Mouse (Mus musculus): ENCODE results near the gene Exoc3l. TPM values are rescaled to one million over a fixed set of nuclear protein-coding genes. Genes with fewer than 3 reads are reported as not detected.

Gene Exoc3l
- polyA plus RNA-seq, 1 experiment from 2014 or later: 8.3 TPM

DNA sequence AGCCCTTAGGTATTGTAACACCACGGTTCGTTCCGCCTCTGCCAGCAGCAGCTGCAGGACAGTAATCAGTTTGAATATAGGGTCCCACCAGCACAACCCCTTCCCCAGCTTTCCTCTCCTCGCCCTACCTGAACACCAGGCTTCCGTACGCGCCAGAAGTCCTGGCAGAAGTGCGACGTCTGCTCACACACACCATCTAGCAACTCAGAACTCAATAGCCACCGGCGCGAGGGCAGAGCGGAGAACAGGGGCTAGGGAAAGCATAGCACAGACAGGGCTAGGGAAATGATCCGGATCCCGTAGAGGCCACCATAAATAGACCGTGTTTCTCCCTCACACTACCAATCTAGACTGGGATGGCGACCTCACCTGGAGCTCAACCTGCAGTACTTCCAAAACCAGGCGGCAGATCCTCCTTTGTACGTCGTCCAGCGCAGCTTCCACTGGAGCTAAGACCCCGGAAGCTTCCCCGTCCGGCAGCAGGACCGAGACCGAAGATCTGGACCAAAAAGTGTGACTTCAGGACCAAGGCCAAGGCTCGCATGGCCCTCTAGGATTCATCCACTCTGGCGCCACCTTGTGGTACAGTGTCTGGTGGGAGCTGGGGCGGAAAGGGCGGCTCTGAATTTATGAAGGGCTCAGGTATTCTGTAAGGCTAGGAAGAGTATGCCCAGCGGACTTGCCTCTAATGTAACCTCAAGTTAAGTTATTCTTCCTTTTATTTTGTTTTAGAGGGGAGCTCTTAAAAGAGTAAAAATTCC is 5.2 kb downstream of the Exoc3l start:
- DNase-seq (ENCODE audit: low spot score): peak; percentile 84
- H3K36me3 ChIP-seq (ENCODE audit: control insufficient read depth, insufficient read depth, low read length): no peaks in the 10 kb centered on the region
- no peaks in the 10 kb centered on the region for H3K9me3 ChIP-seq (replicated peaks; ENCODE audit: control insufficient read depth, low read length)
- H3K9ac ChIP-seq (ENCODE audit: low read length): peak overlapping the region; percentile 69
- H3K4me1 ChIP-seq (ENCODE audit: control insufficient read depth, insufficient read depth, low read length): peaks cover 22% of the 10 kb centered on the region
- H3K4me3 ChIP-seq (ENCODE audit: low read depth, low read length): peak overlapping the region; percentile 50
- H3K4me2 ChIP-seq (ENCODE audit: low read length): peak overlapping the region; percentile 67
- WGBS: 6% methylated on average over 31 of the region's 31 CpGs
- no peak for ATAC-seq
- H3K27me3 ChIP-seq (replicated peaks; ENCODE audit: control insufficient read depth, insufficient read depth, low read length): peaks cover 5% of the 10 kb centered on the region
- H3K27ac ChIP-seq (ENCODE audit: low read depth, low read length): no peak overlapping the region

DNA sequence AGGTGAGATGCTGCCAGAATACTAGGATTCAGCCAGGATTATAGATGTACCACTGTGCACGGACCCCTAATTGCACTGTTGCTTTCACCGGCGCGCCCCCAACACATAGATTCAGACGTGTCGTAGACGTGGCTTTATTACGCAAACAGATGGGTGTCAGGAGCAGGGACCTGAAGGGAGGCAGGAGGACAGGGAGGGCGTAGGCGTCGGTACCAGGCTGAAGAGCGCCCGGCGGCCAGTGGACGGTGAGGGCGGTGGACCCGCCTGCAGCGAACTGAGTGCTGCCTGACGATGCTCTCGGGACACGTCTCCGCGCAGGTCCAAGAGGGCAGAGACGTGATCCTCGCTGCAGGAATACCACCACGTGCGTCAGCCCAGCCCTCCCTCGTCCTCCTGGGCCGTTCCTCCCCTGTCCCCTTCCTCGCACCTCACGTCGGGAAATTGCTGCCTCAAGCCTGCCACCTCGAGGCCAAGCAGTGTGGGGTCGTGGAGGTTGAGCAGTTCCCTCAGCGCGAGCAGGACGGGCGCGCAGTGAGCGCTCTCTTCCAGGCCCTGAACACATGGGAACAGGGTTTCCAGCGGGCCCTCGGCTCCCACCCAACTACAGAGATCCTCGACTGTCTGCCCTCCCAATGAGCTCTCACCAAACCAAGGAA is 6.0 kb downstream of the Exoc3l start, which contains the start of gene 4931428F04Rik:
4931428F04Rik (minus strand) TSS at position 60 of the 656 bp plus-strand sequence.
- Histone ChIP-seq H3K36me3 (ENCODE audit: control insufficient read depth, insufficient read depth, low read length) (peaks cover 6% of the 10 kb centered on the region), H3K4me3 (ENCODE audit: low read depth, low read length) (peak within 1 kb of the TSS; percentile 50), H3K9me3 (replicated peaks; ENCODE audit: control insufficient read depth, low read length) (no peaks in the 10 kb centered on the region), H3K4me2 (ENCODE audit: low read length) (peak within 1 kb of the TSS; percentile 67), H3K4me1 (ENCODE audit: control insufficient read depth, insufficient read depth, low read length) (peaks cover 22% of the 10 kb centered on the region), H3K9ac (ENCODE audit: low read length) (peak within 1 kb of the TSS; percentile 69), H3K27ac (ENCODE audit: low read depth, low read length) (peak within 1 kb of the TSS; percentile 92), H3K27me3 (replicated peaks; ENCODE audit: control insufficient read depth, insufficient read depth, low read length) (peaks cover 5% of the 10 kb centered on the region)
- ATAC-seq: peak; percentile 38
- DNase-seq (ENCODE audit: low spot score): peak; percentile 68
- WGBS: under 1% methylated on average over 41 of the region's 43 CpGs

DNA sequence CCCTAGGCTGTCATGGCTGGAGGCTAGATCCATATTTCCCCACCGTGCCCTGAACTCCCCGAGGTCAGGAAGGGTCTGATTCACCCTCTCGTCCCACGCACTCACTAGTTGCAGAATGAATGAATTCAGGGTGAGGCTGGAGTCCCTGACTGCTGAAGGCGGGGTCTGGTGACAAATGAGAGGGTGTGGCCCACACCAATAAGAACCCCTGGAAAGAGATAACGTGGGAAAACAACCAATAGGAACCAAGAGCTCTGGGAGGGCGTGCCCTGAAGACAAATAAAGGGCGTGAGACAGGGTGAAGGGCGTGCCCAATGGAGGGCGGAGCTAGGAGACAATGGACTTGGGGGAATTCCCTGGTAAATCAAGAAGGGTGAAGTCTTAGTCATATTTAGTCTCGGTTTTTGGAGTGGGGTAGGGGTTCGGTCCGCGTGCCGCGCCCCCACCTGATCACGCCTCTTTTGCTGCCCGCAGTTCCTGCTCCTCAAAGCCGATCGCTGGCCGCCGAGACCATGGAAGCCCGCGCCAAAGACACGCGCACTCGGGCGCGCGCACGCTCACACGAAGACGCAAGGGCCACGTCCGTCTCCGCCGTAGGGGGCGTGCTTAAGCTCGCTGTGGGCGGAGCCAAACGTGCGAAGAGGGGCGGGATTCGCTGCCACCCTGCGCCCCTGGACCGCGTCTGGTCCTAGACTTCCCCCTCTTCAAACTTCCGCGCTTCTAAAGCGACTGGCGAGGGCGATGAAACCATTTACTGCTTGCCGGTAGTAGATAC is 6.8 kb downstream of the Exoc3l start:
- under 1% methylated on average over 53 of the region's 53 CpGs for WGBS
- DNase-seq (ENCODE audit: low spot score) (peak; percentile 98), ATAC-seq (peak; percentile 93)
- Histone ChIP-seq H3K27me3 (replicated peaks; ENCODE audit: control insufficient read depth, insufficient read depth, low read length) (peaks cover 5% of the 10 kb centered on the region), H3K27ac (ENCODE audit: low read depth, low read length) (peak overlapping the region; percentile 92), H3K4me2 (ENCODE audit: low read length) (peak overlapping the region; percentile 67), H3K4me3 (ENCODE audit: low read depth, low read length) (peak overlapping the region; percentile 50), H3K9me3 (replicated peaks; ENCODE audit: control insufficient read depth, low read length) (no peaks in the 10 kb centered on the region), H3K9ac (ENCODE audit: low read length) (peak overlapping the region; percentile 69), H3K36me3 (ENCODE audit: control insufficient read depth, insufficient read depth, low read length) (peaks cover 9% of the 10 kb centered on the region), H3K4me1 (ENCODE audit: control insufficient read depth, insufficient read depth, low read length) (peaks cover 22% of the 10 kb centered on the region)

DNA sequence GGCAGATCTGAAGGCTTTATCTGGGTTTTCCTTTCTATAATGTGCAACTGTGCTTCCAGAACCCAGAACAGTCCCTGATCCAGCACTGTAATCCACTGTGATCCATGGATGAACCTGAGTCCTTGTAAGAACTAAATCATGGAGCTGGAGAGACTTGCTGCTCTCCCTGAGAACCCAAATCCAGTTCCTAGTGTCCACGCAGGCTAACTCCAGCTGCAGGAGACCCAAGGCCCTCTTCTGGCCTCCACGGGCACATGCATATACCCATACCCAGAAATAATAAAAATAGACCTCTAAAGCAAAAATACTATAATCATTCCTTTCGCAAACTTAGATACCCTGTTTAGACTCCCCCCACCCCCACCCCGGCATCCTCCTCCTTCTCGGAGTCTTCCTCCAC is 7.7 kb downstream of the Exoc3l start:
- no peak for DNase-seq (ENCODE audit: low spot score)
- Histone ChIP-seq H3K27me3 (replicated peaks; ENCODE audit: control insufficient read depth, insufficient read depth, low read length) (peaks cover 5% of the 10 kb centered on the region), H3K36me3 (ENCODE audit: control insufficient read depth, insufficient read depth, low read length) (peaks cover 11% of the 10 kb centered on the region), H3K4me2 (ENCODE audit: low read length) (peak overlapping the region; percentile 67), H3K9ac (ENCODE audit: low read length) (peak overlapping the region; percentile 69; the same call in 1 of the 2 replicates), H3K9me3 (replicated peaks; ENCODE audit: control insufficient read depth, low read length) (no peaks in the 10 kb centered on the region), H3K4me3 (ENCODE audit: low read depth, low read length) (peak overlapping the region; percentile 50), H3K27ac (ENCODE audit: low read depth, low read length) (no peak overlapping the region), H3K4me1 (ENCODE audit: control insufficient read depth, insufficient read depth, low read length) (peaks cover 22% of the 10 kb centered on the region)
- WGBS: 88% methylated on average over 5 of the region's 5 CpGs
- no peak for ATAC-seq

DNA sequence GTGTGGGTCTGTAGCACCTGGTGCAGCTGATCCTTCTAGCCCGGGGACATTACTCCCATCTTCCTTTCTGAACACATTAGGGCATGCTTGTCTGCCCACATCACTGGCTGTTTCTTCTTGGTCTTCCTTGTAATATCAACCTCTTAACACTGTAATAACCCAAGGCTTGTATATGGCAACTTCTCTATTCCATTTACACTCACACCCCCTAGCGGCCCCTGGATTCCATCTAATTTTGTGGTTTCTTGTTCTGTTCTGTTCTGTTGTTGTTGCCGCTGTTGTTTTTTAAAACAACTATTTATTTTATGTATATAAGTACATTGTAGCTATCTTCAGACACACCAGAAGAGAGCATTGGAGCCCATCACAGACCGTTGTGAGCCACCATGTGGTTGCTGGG is 9.0 kb downstream of the Exoc3l start:
- Histone ChIP-seq H3K9ac (ENCODE audit: low read length) (no peak overlapping the region), H3K4me2 (ENCODE audit: low read length) (peak overlapping the region; percentile 18; the same call in 1 of the 2 replicates), H3K9me3 (replicated peaks; ENCODE audit: control insufficient read depth, low read length) (no peaks in the 10 kb centered on the region), H3K27me3 (replicated peaks; ENCODE audit: control insufficient read depth, insufficient read depth, low read length) (peaks cover 5% of the 10 kb centered on the region), H3K4me1 (ENCODE audit: control insufficient read depth, insufficient read depth, low read length) (peaks cover 22% of the 10 kb centered on the region), H3K4me3 (ENCODE audit: low read depth, low read length) (no peak overlapping the region), H3K27ac (ENCODE audit: low read depth, low read length) (no peak overlapping the region), H3K36me3 (ENCODE audit: control insufficient read depth, insufficient read depth, low read length) (peaks cover 24% of the 10 kb centered on the region)
- DNase-seq (ENCODE audit: low spot score) (no peak), ATAC-seq (no peak)
- WGBS: 86% methylated on average over 4 of the region's 4 CpGs

DNA sequence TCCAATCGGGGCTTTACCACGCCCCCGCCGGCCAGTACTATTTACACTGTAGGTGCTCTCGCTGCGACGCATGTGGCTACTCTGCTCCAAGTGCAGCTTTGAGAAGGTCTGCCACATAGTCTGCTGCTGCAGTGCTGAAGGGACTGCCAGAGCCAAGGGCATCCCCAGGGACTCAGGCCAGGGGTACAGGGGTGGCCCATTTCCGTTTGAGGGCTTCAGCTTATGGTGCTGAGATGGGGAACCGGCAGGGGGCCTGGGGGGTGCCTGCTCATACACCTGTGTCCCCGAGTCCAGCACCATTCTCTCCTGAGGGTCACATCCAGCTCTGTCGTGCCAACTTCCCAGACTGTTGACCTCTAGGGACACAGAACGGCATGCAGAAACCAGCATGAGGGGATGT is 10.4 kb downstream of the Exoc3l start:
- DNase-seq (ENCODE audit: low spot score): no peak
- Histone ChIP-seq H3K9ac (ENCODE audit: low read length) (no peak overlapping the region), H3K27ac (ENCODE audit: low read depth, low read length) (no peak overlapping the region), H3K9me3 (replicated peaks; ENCODE audit: control insufficient read depth, low read length) (no peaks in the 10 kb centered on the region), H3K36me3 (ENCODE audit: control insufficient read depth, insufficient read depth, low read length) (peaks cover 33% of the 10 kb centered on the region), H3K4me2 (ENCODE audit: low read length) (no peak overlapping the region), H3K4me1 (ENCODE audit: control insufficient read depth, insufficient read depth, low read length) (peaks cover 22% of the 10 kb centered on the region), H3K4me3 (ENCODE audit: low read depth, low read length) (no peak overlapping the region), H3K27me3 (replicated peaks; ENCODE audit: control insufficient read depth, insufficient read depth, low read length) (peaks cover 2% of the 10 kb centered on the region)
- 50% methylated on average over 12 of the region's 12 CpGs for WGBS
- ATAC-seq: no peak

DNA sequence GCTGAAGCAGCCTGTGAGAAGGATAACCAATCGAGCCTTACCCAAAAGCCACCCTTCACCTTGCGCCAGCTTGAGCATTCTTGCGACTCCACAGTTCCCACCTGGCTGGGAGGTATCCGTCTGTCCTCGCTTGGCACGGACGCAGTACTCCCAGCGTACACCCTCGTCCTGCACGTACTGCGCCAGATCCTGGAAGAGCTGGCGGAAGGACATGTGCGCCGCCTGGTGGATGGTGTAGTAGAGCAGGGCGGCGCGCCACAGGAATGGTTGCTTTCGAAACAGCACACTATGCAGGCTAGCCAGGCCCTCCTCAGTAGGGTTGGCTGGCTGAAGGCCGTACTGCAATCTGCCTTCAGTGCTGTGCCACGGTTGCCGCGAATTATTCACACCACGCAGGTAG is 12.8 kb downstream of the Exoc3l start:
- WGBS: 28% methylated on average over 23 of the region's 23 CpGs
- Histone ChIP-seq H3K27ac (ENCODE audit: low read depth, low read length) (no peak overlapping the region), H3K9ac (ENCODE audit: low read length) (no peak overlapping the region), H3K9me3 (replicated peaks; ENCODE audit: control insufficient read depth, low read length) (no peaks in the 10 kb centered on the region), H3K36me3 (ENCODE audit: control insufficient read depth, insufficient read depth, low read length) (peaks cover 42% of the 10 kb centered on the region), H3K27me3 (replicated peaks; ENCODE audit: control insufficient read depth, insufficient read depth, low read length) (peaks cover 16% of the 10 kb centered on the region), H3K4me2 (ENCODE audit: low read length) (no peak overlapping the region), H3K4me1 (ENCODE audit: control insufficient read depth, insufficient read depth, low read length) (peaks cover 19% of the 10 kb centered on the region), H3K4me3 (ENCODE audit: low read depth, low read length) (no peak overlapping the region)
- DNase-seq (ENCODE audit: low spot score): peak; percentile 44
- ATAC-seq: peak; percentile 38; the same call in 1 of the 2 replicates

DNA sequence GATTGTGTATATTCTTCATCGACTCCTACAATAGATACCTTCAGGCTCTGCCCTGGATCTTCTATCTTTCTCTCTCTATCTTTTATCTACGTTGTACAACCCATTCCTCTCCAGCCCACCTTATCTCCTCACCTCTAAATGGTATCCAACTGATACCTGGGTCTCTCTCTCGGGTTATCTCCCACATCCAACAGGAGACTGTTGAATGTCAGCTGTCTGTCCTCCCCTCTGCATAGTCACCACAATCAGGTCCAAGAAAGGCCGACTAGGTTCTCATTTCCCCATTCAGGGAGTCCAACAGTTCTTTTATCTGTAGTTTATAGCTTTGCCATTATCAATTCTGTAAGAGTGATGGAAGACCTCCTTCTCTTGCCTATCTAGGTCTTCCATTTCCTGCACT is 13.7 kb downstream of the Exoc3l start:
- peaks cover 25% of the 10 kb centered on the region for H3K27me3 ChIP-seq (replicated peaks; ENCODE audit: control insufficient read depth, insufficient read depth, low read length)
- peaks cover 14% of the 10 kb centered on the region for H3K4me1 ChIP-seq (ENCODE audit: control insufficient read depth, insufficient read depth, low read length)
- DNase-seq (ENCODE audit: low spot score): no peak
- WGBS: 88% methylated on average over 4 of the region's 4 CpGs
- no peak overlapping the region for H3K4me2 ChIP-seq (ENCODE audit: low read length)
- peaks cover 42% of the 10 kb centered on the region for H3K36me3 ChIP-seq (ENCODE audit: control insufficient read depth, insufficient read depth, low read length)
- no peak overlapping the region for H3K4me3 ChIP-seq (ENCODE audit: low read depth, low read length)
- H3K27ac ChIP-seq (ENCODE audit: low read depth, low read length): no peak overlapping the region
- no peaks in the 10 kb centered on the region for H3K9me3 ChIP-seq (replicated peaks; ENCODE audit: control insufficient read depth, low read length)
- no peak overlapping the region for H3K9ac ChIP-seq (ENCODE audit: low read length)
- ATAC-seq: no peak
